Mouse (Mus musculus): ENCODE data around the gene Pbld1. TPM values are rescaled to one million over a fixed set of nuclear protein-coding genes. Genes with fewer than 3 reads are reported as not detected.

The Pbld1 gene
- not detected for polyA plus RNA-seq (2017; shearing (Covaris generic))

DNA sequence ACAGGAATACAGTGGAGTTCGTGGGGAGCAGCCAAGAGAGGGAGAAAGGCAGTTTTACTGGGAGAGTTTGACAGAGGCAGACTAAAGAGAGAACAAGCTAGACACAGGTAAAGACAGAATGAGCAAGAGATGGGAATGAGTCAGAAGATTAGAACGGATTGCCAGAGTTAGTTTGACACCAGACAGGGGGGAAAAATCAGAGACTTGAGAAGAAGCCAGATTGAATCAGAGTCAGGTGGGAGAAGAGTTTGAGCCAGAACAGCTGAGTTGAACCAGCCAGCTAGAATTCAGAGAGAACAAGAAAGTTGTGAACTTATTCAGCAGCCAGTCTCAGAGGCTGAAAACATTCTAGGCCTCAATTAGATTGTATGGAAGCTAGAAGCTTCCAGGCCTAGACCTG is at the start of gene Pbld1:
Gene Pbld1, plus strand, starts transcription at position 301 of the 400 bp plus-strand sequence.

GRCm38 (mm10) chr10:63023749-63024579 is 36.0 kb upstream of the Pbld1 start, which contains the start of the genes Hnrnph3 and Pbld2:
TSS of gene Hnrnph3 (minus strand) at chr10:63024217.
TSS of gene Pbld2 (plus strand) at chr10:63024315.

GRCm38 (mm10) chr10:63099521-63099920 is 39.6 kb downstream of the Pbld1 start, which contains the start of gene Atoh7:
TSS of gene Atoh7 (plus strand) at chr10:63099651.

Other genes starting within 250 kb of the Pbld1 start
- 12.2 TPM for gene Tet1, start 151.2 kb upstream of the Pbld1 start, polyA plus RNA-seq (2017; shearing (Covaris generic))
- 4.1 TPM for gene Slc25a16, start 139.5 kb upstream of the Pbld1 start, polyA plus RNA-seq (2017; shearing (Covaris generic))
- gene Dna2, start 113.1 kb upstream of the Pbld1 start, polyA plus RNA-seq (2017; shearing (Covaris generic)) = 2.7 TPM
- 63.0 TPM for gene Rufy2, start 79.9 kb upstream of the Pbld1 start, polyA plus RNA-seq (2017; shearing (Covaris generic))
- 93.8 TPM for gene Hnrnph3, start 35.9 kb upstream of the Pbld1 start, polyA plus RNA-seq (2017; shearing (Covaris generic))
- 0.38 TPM for gene Pbld2, start 35.8 kb upstream of the Pbld1 start, polyA plus RNA-seq (2017; shearing (Covaris generic))
- not detected for gene Atoh7, start 39.5 kb downstream of the Pbld1 start, polyA plus RNA-seq (2017; shearing (Covaris generic))
- not detected for gene Mypn, start 143.8 kb downstream of the Pbld1 start, polyA plus RNA-seq (2017; shearing (Covaris generic))
- 164 TPM for gene Herc4, start 183.6 kb downstream of the Pbld1 start, polyA plus RNA-seq (2017; shearing (Covaris generic))